Mouse (Mus musculus) neural tube, embryonic 14.5 days (tissue): ENCODE data around the gene Erbin. TPM values are rescaled to one million over a fixed set of nuclear protein-coding genes. Genes with fewer than 3 reads are reported as not detected.

Experiments used
- ATAC-seq: fragments of 200-750 bp; cut with Nextera tagmentation; 2 replicates; pipeline ENCODE4 v1.8.0; 2017; ENCODE audit warnings: low read depth, mild to moderate bottlenecking, moderate TSS enrichment, moderate library complexity
- H3K27ac ChIP-seq: fragments of 300-500 bp; sonication (generic); 2 replicates; pipeline ENCODE4 v1.5.1; 2014; ENCODE audit warnings: low read depth, mild to moderate bottlenecking, control low read depth, low read length, moderate library complexity, mixed read lengths
- H3K27me3 ChIP-seq: fragments of 300-500 bp; sonication (generic); 2 replicates; pipeline ENCODE4 v1.6.1; 2014; ENCODE audit warnings: low read length; ENCODE audit not compliant: control insufficient read depth, insufficient read depth
- H3K36me3 ChIP-seq: fragments of 300-500 bp; sonication (generic); 2 replicates; pipeline ENCODE4 v1.6.1; 2014; ENCODE audit warnings: low read length, mixed read lengths; ENCODE audit not compliant: control insufficient read depth, insufficient read depth
- H3K4me1 ChIP-seq: fragments of 300-500 bp; sonication (generic); 2 replicates; pipeline ENCODE4 v1.6.1; 2014; ENCODE audit warnings: low read length; ENCODE audit not compliant: control insufficient read depth, insufficient read depth
- H3K4me2 ChIP-seq: fragments of 300-500 bp; sonication (generic); 2 replicates; pipeline ENCODE4 v1.6.1; 2014; ENCODE audit warnings: mild to moderate bottlenecking, low read depth, low read length, control low read depth
- H3K4me3 ChIP-seq: fragments of 300-500 bp; sonication (generic); 2 replicates; pipeline ENCODE4 v1.5.1; 2014; ENCODE audit warnings: low read depth, low read length, control low read depth, mixed read lengths
- H3K9ac ChIP-seq: fragments of 300-500 bp; sonication (generic); replicated peaks from 2 replicates; pipeline ENCODE4 v1.6.1; 2014; ENCODE audit warnings: low read depth, mild to moderate bottlenecking, control low read depth, low read length, mixed read lengths
- H3K9me3 ChIP-seq: fragments of 300-500 bp; sonication (generic); 2 replicates; pipeline ENCODE4 v1.6.1; 2016; ENCODE audit warnings: low read length; ENCODE audit not compliant: control insufficient read depth
- WGBS: fragments of 180-500 bp; shearing (Covaris S2); extraction: QIAGEN DNeasy Blood & Tissue Kit; methylation state at CpG from one replicate; pipeline ENCODE4 v1.1.7; 2014; 5-methylcytosine and 5-hydroxymethylcytosine counted together
- polyA plus RNA-seq: library from polyadenylated mRNA; unstranded; fragments of >200 nt; fragmentation: Nextera tagmentation; extraction: Ambion mirVana; gene quantifications from 2 replicates; pipeline ENCODE4 v1.2.1, GENCODE M21; 2014

Gene Erbin
- 14.5 and 16.9 TPM in 2 replicates for polyA plus RNA-seq

DNA sequence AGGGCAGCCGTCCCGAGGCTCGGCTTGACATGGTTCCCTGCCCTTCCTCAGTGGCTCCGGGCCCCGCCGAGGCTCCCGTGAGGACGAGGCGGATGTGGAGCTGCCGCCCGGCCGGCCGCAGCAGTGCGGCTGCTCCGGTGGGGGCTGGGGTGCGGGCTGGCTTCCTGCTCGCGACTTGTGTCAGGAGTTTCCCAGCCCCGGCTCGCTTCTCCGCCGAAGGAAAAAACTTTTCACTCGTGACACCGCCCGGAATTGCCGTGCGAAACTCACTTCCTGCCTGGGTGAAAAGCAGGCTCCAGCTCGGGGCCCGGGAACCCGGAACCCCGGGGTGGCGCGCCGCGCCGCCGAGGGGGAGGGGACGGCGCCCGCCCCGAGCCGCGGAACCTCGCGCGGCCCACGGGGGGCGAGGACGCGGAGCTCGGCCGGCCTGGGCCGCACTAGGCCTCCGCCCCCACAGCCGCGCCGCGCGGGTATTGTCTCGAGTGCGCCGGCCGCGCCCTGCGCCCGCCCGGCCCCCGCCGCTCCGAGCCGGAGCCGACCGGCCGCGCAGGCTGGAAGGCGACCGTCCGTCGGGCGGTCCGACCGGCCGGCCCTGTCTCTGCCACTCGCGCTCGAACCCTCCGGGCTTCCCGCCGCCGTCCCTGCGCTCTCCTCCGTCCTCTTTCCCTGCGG lies at the start of gene Erbin:
TSS of gene Erbin (minus strand) at position 254 of the 672 bp plus-strand sequence.
- Histone ChIP-seq H3K27ac (peak within 1 kb of the TSS; percentile 100), H3K4me3 (peak within 1 kb of the TSS; percentile 55), H3K9ac (peak within 1 kb of the TSS; percentile 99), H3K27me3 (no peaks in the 10 kb centered on the region; the same call in 1 of the 2 replicates), H3K4me1 (peaks cover 23% of the 10 kb centered on the region; the same call in 1 of the 2 replicates), H3K9me3 (no peaks in the 10 kb centered on the region), H3K36me3 (no peaks in the 10 kb centered on the region), H3K4me2 (peak within 1 kb of the TSS; percentile 91)
- peak; percentile 72 for ATAC-seq
- WGBS: under 1% methylated on average over 63 of the region's 93 CpGs

GRCm38 (mm10) chr13:103969912-103970311 lies 49.6 kb upstream of the Erbin start:
- H3K4me1 ChIP-seq: no peaks in the 10 kb centered on the region
- no peaks in the 10 kb centered on the region for H3K9me3 ChIP-seq
- no peak for ATAC-seq
- no peak overlapping the region for H3K27ac ChIP-seq
- 80% methylated on average over 6 of the region's 6 CpGs for WGBS
- H3K9ac ChIP-seq: no peak overlapping the region
- H3K4me2 ChIP-seq: no peak overlapping the region
- H3K36me3 ChIP-seq: no peaks in the 10 kb centered on the region
- H3K4me3 ChIP-seq: no peak overlapping the region
- no peaks in the 10 kb centered on the region for H3K27me3 ChIP-seq

DNA sequence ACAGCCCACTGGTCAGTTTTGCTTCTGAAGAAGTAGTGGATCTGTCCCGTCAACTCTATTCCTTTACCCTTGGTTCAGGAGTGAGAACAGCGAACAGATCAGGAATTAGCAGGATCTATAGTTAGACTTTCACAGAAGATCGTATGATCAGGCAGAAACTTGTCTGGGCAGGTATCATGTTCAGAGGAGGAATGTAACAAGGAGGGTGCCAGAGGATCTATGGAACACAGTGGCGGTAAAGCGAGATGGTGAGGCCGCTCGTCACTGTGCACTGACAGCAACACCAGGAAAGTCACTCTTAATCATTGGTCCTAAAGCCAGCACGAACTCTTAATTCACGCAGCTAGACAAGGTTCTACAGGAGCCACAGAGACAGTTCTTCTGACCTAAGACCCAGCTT lies 47.7 kb upstream of the Erbin start:
- Histone ChIP-seq H3K4me2 (no peak overlapping the region), H3K9ac (no peak overlapping the region), H3K27me3 (no peaks in the 10 kb centered on the region), H3K9me3 (no peaks in the 10 kb centered on the region), H3K4me3 (no peak overlapping the region), H3K36me3 (no peaks in the 10 kb centered on the region), H3K27ac (no peak overlapping the region), H3K4me1 (no peaks in the 10 kb centered on the region)
- no peak for ATAC-seq
- 92% methylated on average over 9 of the region's 9 CpGs for WGBS

DNA sequence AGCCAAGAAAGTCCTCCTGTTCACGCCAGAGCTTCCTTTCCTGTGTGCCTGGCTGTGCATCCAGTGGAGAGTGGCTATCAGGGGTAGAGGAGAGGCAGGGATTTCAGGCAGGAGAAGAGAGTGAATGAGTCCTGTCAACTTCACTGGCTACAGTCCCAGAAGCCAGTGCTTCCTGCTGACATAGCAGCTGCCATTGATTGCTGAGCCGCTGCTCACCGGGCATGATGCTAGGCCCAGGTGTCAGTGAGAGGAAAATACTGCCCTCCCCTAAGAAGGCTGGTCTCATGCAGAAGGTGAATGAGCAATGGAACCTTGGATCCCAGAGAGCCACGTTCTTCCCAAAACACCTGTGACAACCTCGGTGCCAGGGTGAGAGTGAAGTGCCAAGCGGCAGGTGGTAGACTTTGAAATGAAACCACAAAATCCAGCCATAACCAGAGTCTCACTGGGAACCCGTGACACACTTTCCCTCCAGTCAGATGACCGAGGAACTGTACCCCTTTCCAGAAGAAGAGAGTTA lies 46.4 kb upstream of the Erbin start:
- H3K27ac ChIP-seq: no peak overlapping the region
- 86% methylated on average over 8 of the region's 8 CpGs for WGBS
- no peaks in the 10 kb centered on the region for H3K27me3 ChIP-seq
- no peak for ATAC-seq
- no peak overlapping the region for H3K4me2 ChIP-seq
- no peak overlapping the region for H3K4me3 ChIP-seq
- H3K9ac ChIP-seq: no peak overlapping the region
- H3K9me3 ChIP-seq: no peaks in the 10 kb centered on the region
- no peaks in the 10 kb centered on the region for H3K36me3 ChIP-seq
- no peaks in the 10 kb centered on the region for H3K4me1 ChIP-seq

DNA sequence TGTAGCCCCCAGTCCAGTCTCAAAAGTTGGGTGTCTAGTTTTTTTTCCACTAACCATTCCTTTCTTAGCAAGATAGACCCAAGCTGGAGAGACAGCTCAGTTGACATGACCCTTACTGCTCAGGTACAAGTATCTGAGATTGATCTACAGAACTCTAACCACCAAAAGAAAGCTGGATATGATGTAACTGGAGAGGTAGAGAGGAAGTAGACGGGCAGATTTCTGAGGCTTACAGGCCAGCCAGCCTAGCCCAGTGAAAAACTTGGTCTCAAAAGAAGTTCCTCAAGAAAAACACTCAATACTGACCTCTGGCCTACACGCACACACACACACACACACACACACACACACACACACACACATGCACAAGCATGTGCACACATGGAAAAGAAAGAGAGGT lies 44.9 kb upstream of the Erbin start:
- no peaks in the 10 kb centered on the region for H3K27me3 ChIP-seq
- no peaks in the 10 kb centered on the region for H3K9me3 ChIP-seq
- H3K36me3 ChIP-seq: no peaks in the 10 kb centered on the region
- H3K4me3 ChIP-seq: no peak overlapping the region
- no peaks in the 10 kb centered on the region for H3K4me1 ChIP-seq
- H3K27ac ChIP-seq: no peak overlapping the region
- no peak for ATAC-seq
- 97% methylated on average over 2 of the region's 2 CpGs for WGBS
- H3K9ac ChIP-seq: no peak overlapping the region
- no peak overlapping the region for H3K4me2 ChIP-seq

DNA sequence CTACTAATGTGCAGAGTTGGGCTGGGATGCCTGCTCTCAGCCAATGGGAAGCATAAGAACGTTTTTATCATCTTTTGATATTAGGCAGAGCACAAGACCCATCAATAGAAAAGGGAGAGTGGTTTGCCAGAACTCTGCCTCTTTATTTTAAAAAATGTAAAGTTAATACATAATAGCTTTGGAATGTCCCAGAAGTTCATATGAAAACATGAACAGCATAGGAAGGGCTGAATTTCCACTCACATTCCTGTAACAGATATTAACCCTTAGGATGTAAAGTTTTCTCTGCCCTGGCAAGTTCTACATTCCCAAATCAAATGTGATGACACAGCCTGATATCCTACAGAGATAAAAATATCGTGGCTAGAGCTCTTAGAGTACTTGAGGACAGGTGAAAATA lies 42.8 kb upstream of the Erbin start:
- H3K9me3 ChIP-seq: no peaks in the 10 kb centered on the region
- H3K27ac ChIP-seq: no peak overlapping the region
- no peak overlapping the region for H3K4me3 ChIP-seq
- WGBS: 73% methylated on average over 2 of the region's 2 CpGs
- no peaks in the 10 kb centered on the region for H3K4me1 ChIP-seq
- no peak for ATAC-seq
- no peaks in the 10 kb centered on the region for H3K27me3 ChIP-seq
- no peak overlapping the region for H3K4me2 ChIP-seq
- H3K9ac ChIP-seq: no peak overlapping the region
- no peaks in the 10 kb centered on the region for H3K36me3 ChIP-seq

- no peak overlapping the region for H3K9ac ChIP-seq
- no peak for ATAC-seq
- H3K9me3 ChIP-seq: no peaks in the 10 kb centered on the region
- H3K4me2 ChIP-seq: no peak overlapping the region
- no peaks in the 10 kb centered on the region for H3K36me3 ChIP-seq
- no peaks in the 10 kb centered on the region for H3K27me3 ChIP-seq
- WGBS: 83% methylated on average over 5 of the region's 5 CpGs
- H3K27ac ChIP-seq: no peak overlapping the region
- no peak overlapping the region for H3K4me3 ChIP-seq
- no peaks in the 10 kb centered on the region for H3K4me1 ChIP-seq
Observed at GRCm38 (mm10) chr13:103959841-103960240, 39.5 kb upstream of the Erbin start.

GRCm38 (mm10) chr13:103958607-103959123 lies 38.4 kb upstream of the Erbin start:
- Histone ChIP-seq H3K27ac (no peak overlapping the region), H3K4me2 (no peak overlapping the region), H3K9ac (no peak overlapping the region), H3K9me3 (no peaks in the 10 kb centered on the region), H3K4me1 (no peaks in the 10 kb centered on the region), H3K4me3 (no peak overlapping the region), H3K27me3 (no peaks in the 10 kb centered on the region), H3K36me3 (no peaks in the 10 kb centered on the region)
- WGBS: 85% methylated on average over 9 of the region's 9 CpGs
- ATAC-seq: no peak

- H3K27ac ChIP-seq: no peak overlapping the region
- H3K4me2 ChIP-seq: no peak overlapping the region
- H3K4me3 ChIP-seq: no peak overlapping the region
- H3K9ac ChIP-seq: no peak overlapping the region
- H3K4me1 ChIP-seq: no peaks in the 10 kb centered on the region
- H3K36me3 ChIP-seq: no peaks in the 10 kb centered on the region
- ATAC-seq: no peak
- H3K27me3 ChIP-seq: no peaks in the 10 kb centered on the region
- no peaks in the 10 kb centered on the region for H3K9me3 ChIP-seq
- 81% methylated on average over 8 of the region's 8 CpGs for WGBS
Observed at GRCm38 (mm10) chr13:103957175-103957940, 37.0 kb upstream of the Erbin start.
